Mouse (Mus musculus) right cerebral cortex, postnatal 25 days (tissue): ENCODE measurements at regions not wholly inside any gene's neighbourhood (a gene's known extent, or its start where the extent isn't known, plus 50 kb on each side); places are given as distances from the start of the nearest gene placed in this dataset.

Source experiments
- DNase-seq: peaks from one replicate; pipeline ENCODE4 v3.0.0; 2022

DNA sequence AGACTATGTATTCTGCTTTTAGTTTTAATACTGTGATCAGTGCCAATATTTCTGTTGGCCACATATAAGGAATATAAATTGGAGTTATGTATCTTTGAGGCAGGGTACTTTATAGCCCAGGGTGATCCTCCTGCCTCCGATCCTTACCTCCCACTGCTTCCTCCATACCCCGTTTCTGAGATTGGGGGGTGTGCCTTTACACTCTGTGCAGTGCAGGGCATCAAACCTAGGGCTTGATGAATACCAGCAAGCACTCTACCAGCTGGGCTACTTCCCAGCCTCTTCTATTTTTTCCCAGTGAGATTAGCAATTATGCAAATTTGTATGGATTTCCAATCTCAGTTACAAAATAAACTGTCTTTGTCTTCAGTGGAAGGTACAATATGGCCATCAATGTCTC lies 97.3 kb upstream of the Tsc22d2 start:
- no peak for DNase-seq

DNA sequence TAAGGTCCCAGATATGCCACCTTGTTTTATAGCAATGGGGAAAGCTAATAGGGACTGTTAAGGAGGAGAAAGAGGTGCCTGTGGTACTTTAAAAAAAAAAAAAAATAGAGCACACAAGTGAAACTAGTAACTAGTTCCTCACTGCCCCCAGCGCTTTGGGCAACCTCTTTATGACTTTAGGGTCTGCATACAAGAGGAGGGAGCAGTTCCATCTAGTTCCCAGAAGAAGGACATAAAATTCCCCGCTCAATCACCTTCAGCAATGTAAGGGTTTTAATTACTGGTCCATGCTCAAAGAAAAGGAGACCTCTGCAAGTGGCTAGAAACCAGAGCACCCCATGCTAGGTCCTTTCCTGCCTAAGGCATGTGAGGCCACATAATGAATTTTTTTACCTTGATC lies 95.8 kb upstream of the Tsc22d2 start:
- no peak for DNase-seq

DNA sequence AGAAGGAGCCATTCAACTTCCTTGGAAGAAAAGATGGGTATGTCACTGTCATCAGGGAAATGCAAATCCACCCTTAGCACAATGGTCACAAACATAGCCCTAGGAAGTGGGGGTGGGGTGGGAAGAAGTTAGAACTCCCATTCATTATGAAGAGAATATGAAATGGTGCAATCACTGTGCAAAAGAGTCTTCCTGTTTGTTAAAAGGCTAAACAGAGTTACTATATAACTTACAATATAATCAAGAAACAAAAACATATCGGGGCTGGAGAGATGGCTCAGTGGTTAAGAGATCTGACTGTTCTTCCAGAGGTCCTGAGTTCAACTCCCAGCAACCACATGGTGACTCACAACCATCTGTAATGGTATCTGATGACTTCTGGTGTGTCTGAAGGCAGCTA lies 95.1 kb upstream of the Tsc22d2 start:
- no peak for DNase-seq

DNA sequence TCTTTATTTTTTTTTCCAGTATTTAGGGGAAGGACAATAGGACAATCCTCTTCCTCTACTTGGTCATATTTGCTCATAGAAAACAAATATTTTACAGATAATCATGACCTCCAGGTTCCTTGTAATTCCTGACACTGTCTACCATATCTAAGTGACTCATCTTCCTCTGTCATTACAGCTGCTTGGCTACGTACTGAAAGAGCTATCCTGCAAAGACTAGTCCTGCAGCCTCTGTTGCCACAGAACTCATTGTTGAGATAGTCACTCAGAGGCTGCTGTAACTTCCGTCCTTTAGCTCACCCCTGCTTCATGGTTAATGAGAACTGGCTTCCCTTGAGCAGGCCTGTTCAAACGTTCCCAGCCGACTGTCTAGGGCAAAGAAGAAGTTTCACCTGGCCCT lies 93.7 kb upstream of the Tsc22d2 start:
- no peak for DNase-seq

- DNase-seq: no peak
Observed at GRCm38 (mm10) chr3:58322322-58322721, 92.2 kb upstream of the Tsc22d2 start.

DNA sequence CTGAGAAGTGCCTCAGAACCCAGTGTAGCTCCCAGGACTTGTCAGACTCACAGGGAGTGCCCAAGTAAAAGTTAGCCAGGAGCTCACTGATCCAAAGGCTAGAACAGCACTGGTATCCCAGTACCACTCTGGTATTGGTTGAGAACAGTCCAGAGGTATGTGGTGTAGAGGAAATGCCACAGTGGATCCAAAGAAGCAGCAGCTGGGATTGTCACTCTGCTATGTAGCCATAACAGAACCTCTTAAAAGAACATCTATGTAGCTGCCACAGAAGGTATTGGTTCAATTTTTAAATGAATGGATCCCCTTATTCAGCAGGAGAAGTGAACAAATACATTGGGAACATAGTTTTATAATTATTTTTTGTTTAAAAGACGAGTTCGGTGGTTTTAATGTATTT lies 86.8 kb upstream of the Tsc22d2 start:
- DNase-seq: no peak

DNA sequence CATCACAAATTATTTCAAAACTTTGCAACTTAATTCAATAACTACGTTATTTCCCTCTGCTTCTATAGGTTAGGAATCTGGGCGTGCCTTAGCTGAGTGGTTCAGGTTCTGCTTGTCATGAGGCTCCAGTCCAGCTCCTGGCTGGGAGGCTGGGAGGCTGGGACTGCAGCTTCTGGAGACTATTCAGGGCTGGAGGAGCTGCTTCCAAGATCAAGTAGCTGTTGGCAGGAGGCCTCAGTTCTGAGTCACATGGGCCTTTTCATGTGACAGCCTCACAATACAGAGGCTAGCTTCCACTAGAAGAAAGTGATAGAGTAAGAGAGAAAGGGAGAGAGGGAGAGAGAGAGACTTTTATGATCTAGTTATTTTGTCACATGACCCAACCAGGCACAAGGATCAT lies 84.3 kb upstream of the Tsc22d2 start:
- peak; percentile 13 for DNase-seq

DNA sequence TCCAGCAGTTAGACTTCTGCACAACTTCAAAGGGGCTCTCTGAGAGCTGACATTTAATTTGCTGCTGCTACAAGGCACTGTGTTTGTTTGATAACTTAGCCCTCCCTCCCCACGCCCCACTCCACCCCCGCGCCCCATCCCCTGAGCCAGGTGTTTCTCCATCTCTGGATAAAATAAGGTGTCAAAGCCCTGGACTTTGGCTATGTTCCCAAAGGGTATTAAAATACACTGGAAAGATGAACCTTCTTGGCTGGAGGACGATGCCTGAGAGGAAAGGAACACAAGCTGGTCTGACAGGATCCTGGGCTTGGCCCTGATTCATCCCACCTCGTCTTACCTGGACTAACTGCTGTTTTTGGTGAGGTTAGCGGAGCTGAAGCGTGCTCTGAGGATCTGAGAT lies 80.5 kb upstream of the Tsc22d2 start:
- DNase-seq: no peak

DNA sequence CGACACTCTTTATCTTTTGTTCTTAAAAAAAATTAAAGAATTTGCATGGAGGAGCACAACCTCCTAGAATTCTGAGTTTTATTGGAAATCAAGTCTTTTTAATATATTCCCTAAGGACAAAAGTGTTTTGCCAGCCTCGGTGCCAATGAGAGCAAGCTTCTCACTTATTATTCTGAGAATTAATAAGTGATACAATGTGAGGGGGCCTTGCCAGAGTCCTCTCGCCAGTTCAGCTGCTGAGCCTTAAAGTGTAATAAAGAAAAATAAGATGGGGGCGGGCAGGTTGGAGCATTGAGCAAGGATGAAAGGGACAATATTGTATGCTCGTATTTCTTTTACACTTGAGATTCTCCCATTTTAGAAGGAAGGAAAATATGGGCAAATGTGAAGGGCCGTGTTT lies 79.2 kb upstream of the Tsc22d2 start:
- DNase-seq: no peak

DNA sequence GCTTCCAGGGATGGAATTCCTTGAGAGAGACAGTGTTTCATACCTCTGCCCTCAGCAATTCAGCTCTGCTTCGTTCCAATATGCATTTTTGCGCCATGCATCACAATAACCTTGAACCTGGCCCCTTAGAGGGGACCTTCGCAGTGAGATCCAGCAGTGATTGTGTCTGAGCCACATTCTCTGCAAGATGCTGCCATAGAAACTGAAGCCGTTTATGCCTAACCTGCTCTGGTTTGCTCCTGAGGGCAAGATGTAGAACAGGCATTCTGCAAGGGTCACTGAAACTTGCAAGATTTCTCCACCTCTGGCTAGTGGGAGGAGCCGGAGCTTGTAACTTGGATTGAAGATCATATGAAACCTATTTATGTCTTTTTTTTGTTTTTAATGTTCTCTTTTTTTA lies 78.4 kb upstream of the Tsc22d2 start:
- no peak for DNase-seq

- DNase-seq: no peak
Observed at GRCm38 (mm10) chr3:58336590-58336989, 77.9 kb upstream of the Tsc22d2 start.

DNA sequence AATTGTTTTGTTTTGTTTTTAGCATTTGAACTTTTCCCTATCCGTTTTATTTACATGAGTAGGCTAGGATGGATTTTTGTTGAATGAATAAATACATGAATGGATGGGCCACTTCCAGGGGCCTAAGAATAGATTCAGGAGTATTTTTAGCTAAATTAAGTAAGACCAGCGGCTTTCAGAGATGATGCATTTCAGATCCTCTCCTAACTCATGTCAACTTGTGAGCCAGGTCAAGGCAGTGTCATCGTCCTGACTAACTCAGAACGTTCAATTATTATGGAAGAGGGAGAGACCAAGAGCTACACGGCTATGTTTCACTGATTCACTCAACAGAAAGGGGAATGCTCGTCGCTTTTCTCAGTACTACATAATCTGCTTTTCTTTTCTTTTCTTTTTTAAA lies 75.5 kb upstream of the Tsc22d2 start:
- no peak for DNase-seq

DNA sequence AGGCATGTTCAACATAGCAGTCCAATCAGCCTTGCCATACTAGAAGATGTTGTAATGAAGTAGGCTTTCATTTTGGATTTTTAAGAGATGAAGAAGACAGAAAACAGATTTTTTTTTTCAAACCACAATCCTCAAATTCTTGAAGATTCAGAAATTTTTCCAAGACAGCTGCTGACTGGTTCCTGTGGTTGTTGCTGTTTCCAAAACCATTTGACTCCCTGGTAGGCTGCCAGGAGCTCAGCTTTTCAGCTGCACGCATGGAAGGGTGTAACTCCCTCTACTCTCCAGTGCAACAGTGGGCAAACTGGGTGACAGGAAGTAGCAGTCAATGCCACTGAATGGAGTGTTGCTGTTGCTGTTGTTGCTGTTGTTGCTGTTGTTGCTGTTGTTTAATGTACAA lies 72.4 kb upstream of the Tsc22d2 start:
- no peak for DNase-seq

DNA sequence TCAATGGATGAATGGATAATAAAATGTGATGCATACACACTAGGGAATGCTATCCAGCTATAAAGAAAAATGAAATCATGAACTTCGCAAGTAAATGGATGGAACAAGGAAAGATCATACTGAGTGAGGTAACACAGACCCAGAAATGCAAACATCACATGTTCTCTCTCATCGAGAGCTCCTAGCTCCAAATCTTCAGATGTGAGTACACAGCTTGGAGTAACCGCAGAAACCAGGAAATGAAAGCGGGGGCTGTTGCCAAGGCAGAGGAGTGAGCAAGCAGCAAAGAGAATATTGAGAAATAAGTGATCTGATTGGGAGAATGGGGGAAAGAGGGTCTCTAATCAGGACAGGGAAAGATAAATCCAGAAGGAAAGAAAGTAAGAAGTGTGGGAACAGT lies 52.0 kb upstream of the Tsc22d2 start:
- no peak for DNase-seq

- DNase-seq: no peak
Observed at GRCm38 (mm10) chr3:58364526-58364925, 50.0 kb upstream of the Tsc22d2 start.
